Mouse (Mus musculus) heart, embryonic 13.5 days (tissue): ENCODE results near the gene Nup43. TPM values are rescaled to one million over a fixed set of nuclear protein-coding genes. Genes with fewer than 3 reads are reported as not detected.

Experiments used
- ATAC-seq: fragments of 200-750 bp; cut with Nextera tagmentation; 2 replicates; pipeline ENCODE4 v1.8.0; 2017; ENCODE audit warnings: moderate TSS enrichment; ENCODE audit not compliant: insufficient number of reproducible peaks, low FRiP score, low TSS enrichment; ENCODE audit errors: extremely low read depth
- H3K27ac ChIP-seq: fragments of 300-500 bp; sonication (generic); replicated peaks from 2 replicates; pipeline ENCODE4 v1.5.1; 2015; ENCODE audit warnings: moderate library complexity, mild to moderate bottlenecking, inconsistent platforms
- H3K27me3 ChIP-seq: fragments of 300-500 bp; sonication (generic); replicated peaks from 2 replicates; pipeline ENCODE4 v1.6.1; 2015; ENCODE audit warnings: mild to moderate bottlenecking, inconsistent platforms
- H3K36me3 ChIP-seq: fragments of 300-500 bp; sonication (generic); 2 replicates; pipeline ENCODE4 v1.6.1; 2015; ENCODE audit warnings: mild to moderate bottlenecking, inconsistent platforms
- H3K4me1 ChIP-seq: fragments of 300-500 bp; sonication (generic); 2 replicates; pipeline ENCODE4 v1.6.1; 2015; ENCODE audit warnings: inconsistent platforms
- H3K4me2 ChIP-seq: fragments of 300-500 bp; sonication (generic); 2 replicates; pipeline ENCODE4 v1.6.1; 2015; ENCODE audit warnings: inconsistent platforms, mild to moderate bottlenecking, moderate library complexity
- H3K4me3 ChIP-seq: fragments of 300-500 bp; sonication (generic); 2 replicates; pipeline ENCODE4 v1.5.1; 2015; ENCODE audit warnings: moderate library complexity, mild to moderate bottlenecking, inconsistent platforms
- H3K9ac ChIP-seq: fragments of 300-500 bp; sonication (generic); 2 replicates; pipeline ENCODE4 v1.6.1; 2015; ENCODE audit warnings: inconsistent platforms, mild to moderate bottlenecking, moderate library complexity
- H3K9me3 ChIP-seq: fragments of 300-500 bp; sonication (generic); 2 replicates; pipeline ENCODE4 v1.6.1; 2016; ENCODE audit warnings: inconsistent platforms
- WGBS: fragments of 180-500 bp; shearing (Covaris S2); methylation state at CpG from one replicate; pipeline ENCODE4 v1.1.7; 2015; ENCODE audit warnings: mixed read lengths; 5-methylcytosine and 5-hydroxymethylcytosine counted together
- polyA plus RNA-seq: library from polyadenylated mRNA; unstranded; fragments of >200 nt; fragmentation: Nextera tagmentation; extraction: Ambion mirVana; gene quantifications from 2 replicates; pipeline ENCODE4 v1.2.1, GENCODE M21; 2015

The Nup43 gene
- polyA plus RNA-seq, 1 experiment from 2014 or later: 36.6 TPM

GRCm38 (mm10) chr10:7686902-7687301 lies 19.6 kb downstream of the Nup43 start:
- no peaks in the 10 kb centered on the region for H3K9me3 ChIP-seq
- H3K36me3 ChIP-seq: peaks cover 17% of the 10 kb centered on the region
- peaks cover 54% of the 10 kb centered on the region for H3K4me1 ChIP-seq

GRCm38 (mm10) chr10:7695286-7695685 lies 28.0 kb downstream of the Nup43 start:
- Histone ChIP-seq H3K9me3 (no peaks in the 10 kb centered on the region), H3K27ac (no peak overlapping the region), H3K36me3 (peaks cover 89% of the 10 kb centered on the region), H3K4me2 (no peak overlapping the region), H3K4me3 (no peak overlapping the region), H3K27me3 (no peaks in the 10 kb centered on the region), H3K9ac (no peak overlapping the region), H3K4me1 (no peaks in the 10 kb centered on the region)
- no peak for ATAC-seq

More at GRCm38 (mm10) chr10:7686902-7687301, 19.6 kb downstream of the Nup43 start:
- H3K4me3 ChIP-seq: no peak overlapping the region
- H3K27me3 ChIP-seq: no peaks in the 10 kb centered on the region
- WGBS: 77% methylated on average over 6 of the region's 6 CpGs
- ATAC-seq: no peak
- no peak overlapping the region for H3K9ac ChIP-seq
- no peak overlapping the region for H3K4me2 ChIP-seq
- no peak overlapping the region for H3K27ac ChIP-seq

- no peak for ATAC-seq
- H3K4me2 ChIP-seq: no peak overlapping the region
- H3K4me1 ChIP-seq: no peaks in the 10 kb centered on the region
- no peak overlapping the region for H3K9ac ChIP-seq
- H3K36me3 ChIP-seq: peaks cover 95% of the 10 kb centered on the region
- WGBS: 72% methylated on average over 3 of the region's 3 CpGs
- H3K4me3 ChIP-seq: no peak overlapping the region
- H3K27me3 ChIP-seq: no peaks in the 10 kb centered on the region
- no peaks in the 10 kb centered on the region for H3K9me3 ChIP-seq
- H3K27ac ChIP-seq: no peak overlapping the region
Measured at GRCm38 (mm10) chr10:7700120-7700519, 32.8 kb downstream of the Nup43 start.

GRCm38 (mm10) chr10:7702586-7702985 lies 35.3 kb downstream of the Nup43 start:
- Histone ChIP-seq H3K27ac (0 out of 2 replicates have a peak overlapping the region, but pooled peaks have one; percentile 12), H3K27me3 (no peaks in the 10 kb centered on the region), H3K4me1 (no peaks in the 10 kb centered on the region), H3K4me2 (no peak overlapping the region), H3K36me3 (peaks cover 95% of the 10 kb centered on the region), H3K9ac (0 out of 2 replicates have a peak overlapping the region, but pooled peaks have one; percentile 10), H3K4me3 (no peak overlapping the region), H3K9me3 (no peaks in the 10 kb centered on the region)
- no peak for ATAC-seq
- WGBS: 87% methylated on average over 6 of the region's 6 CpGs

- Histone ChIP-seq H3K4me2 (no peak overlapping the region), H3K4me1 (no peaks in the 10 kb centered on the region), H3K4me3 (no peak overlapping the region), H3K9ac (no peak overlapping the region), H3K27ac (no peak overlapping the region), H3K9me3 (no peaks in the 10 kb centered on the region), H3K27me3 (no peaks in the 10 kb centered on the region), H3K36me3 (peaks cover 90% of the 10 kb centered on the region)
- 87% methylated on average over 5 of the region's 5 CpGs for WGBS
- ATAC-seq: no peak
Measured at GRCm38 (mm10) chr10:7710121-7710520, 42.8 kb downstream of the Nup43 start.

GRCm38 (mm10) chr10:7712506-7712905 lies 45.2 kb downstream of the Nup43 start:
- 85% methylated on average over 13 of the region's 13 CpGs for WGBS
- ATAC-seq: no peak
- H3K4me2 ChIP-seq: no peak overlapping the region
- no peak overlapping the region for H3K4me3 ChIP-seq
- no peaks in the 10 kb centered on the region for H3K4me1 ChIP-seq
- no peaks in the 10 kb centered on the region for H3K9me3 ChIP-seq
- H3K9ac ChIP-seq: no peak overlapping the region
- H3K27ac ChIP-seq: no peak overlapping the region
- peaks cover 84% of the 10 kb centered on the region for H3K36me3 ChIP-seq
- no peaks in the 10 kb centered on the region for H3K27me3 ChIP-seq

- 78% methylated on average over 7 of the region's 7 CpGs for whole genome bisulfite sequencing
- no peak overlapping the region for H3K9ac ChIP-seq
- no peaks in the 10 kb centered on the region for H3K9me3 ChIP-seq
- H3K4me1 ChIP-seq: no peaks in the 10 kb centered on the region
- peaks cover 72% of the 10 kb centered on the region for H3K36me3 ChIP-seq
- ATAC-seq: no peak
- H3K27me3 ChIP-seq: no peaks in the 10 kb centered on the region
- no peak overlapping the region for H3K4me3 ChIP-seq
- H3K4me2 ChIP-seq: no peak overlapping the region
- H3K27ac ChIP-seq: no peak overlapping the region
Measured at GRCm38 (mm10) chr10:7715056-7715455, 47.8 kb downstream of the Nup43 start.

GRCm38 (mm10) chr10:7725751-7726500 lies 58.6 kb downstream of the Nup43 start, which contains the start of gene Katna1:
Gene Katna1, plus strand, starts transcription at chr10:7726000.
- peak within 1 kb of the TSS; percentile 91 for H3K9ac ChIP-seq
- under 1% methylated on average over 49 of the region's 49 CpGs for WGBS
- peak within 1 kb of the TSS; percentile 75 for H3K4me3 ChIP-seq
- no peaks in the 10 kb centered on the region for H3K36me3 ChIP-seq
- H3K4me2 ChIP-seq: peak within 1 kb of the TSS; percentile 94
- peak; percentile 99 for ATAC-seq
- H3K9me3 ChIP-seq: no peaks in the 10 kb centered on the region
- H3K27me3 ChIP-seq: no peaks in the 10 kb centered on the region
- peaks cover 17% of the 10 kb centered on the region for H3K4me1 ChIP-seq
- peak within 1 kb of the TSS; percentile 71 for H3K27ac ChIP-seq

GRCm38 (mm10) chr10:7726501-7726812 lies 59.2 kb downstream of the Nup43 start:
- Histone ChIP-seq H3K27ac (peak overlapping the region; percentile 71; the same call in 1 of the 2 replicates), H3K4me3 (peak overlapping the region; percentile 75), H3K9ac (peak overlapping the region; percentile 91), H3K27me3 (no peaks in the 10 kb centered on the region), H3K4me2 (peak overlapping the region; percentile 94), H3K4me1 (peaks cover 17% of the 10 kb centered on the region), H3K9me3 (no peaks in the 10 kb centered on the region), H3K36me3 (no peaks in the 10 kb centered on the region)
- ATAC-seq: no peak
- WGBS: 0% methylated on average over 8 of the region's 8 CpGs

- 27% methylated on average over 3 of the region's 3 CpGs for WGBS
- no peaks in the 10 kb centered on the region for H3K27me3 ChIP-seq
- peaks cover 17% of the 10 kb centered on the region for H3K4me1 ChIP-seq
- H3K27ac ChIP-seq: no peak overlapping the region
- peak overlapping the region; percentile 75 for H3K4me3 ChIP-seq
- no peaks in the 10 kb centered on the region for H3K9me3 ChIP-seq
- peak overlapping the region; percentile 94 for H3K4me2 ChIP-seq
- no peaks in the 10 kb centered on the region for H3K36me3 ChIP-seq
- ATAC-seq: no peak
- H3K9ac ChIP-seq: peak overlapping the region; percentile 91
Measured at GRCm38 (mm10) chr10:7727011-7727410, 59.7 kb downstream of the Nup43 start.
